Mouse (Mus musculus) stomach, embryonic 14.5 days (tissue): ENCODE results near the gene Slc3a2. TPM values are rescaled to one million over a fixed set of nuclear protein-coding genes. Genes with fewer than 3 reads are reported as not detected.
"Not testable (repeated sequence)": the region's sequence is repeated elsewhere in the genome, so short reads cannot be mapped to it uniquely, and the experiment has no call there.

ENCODE experiments used
- ATAC-seq: fragments of 200-750 bp; cut with Nextera tagmentation; 2 replicates; pipeline ENCODE4 v1.8.0; 2017; ENCODE audit warnings: low read depth, moderate TSS enrichment; ENCODE audit not compliant: insufficient number of reproducible peaks, insufficient read depth, low FRiP score
- H3K27ac ChIP-seq: fragments of 300-500 bp; sonication (generic); 2 replicates; pipeline ENCODE4 v1.5.1; 2014; ENCODE audit warnings: mild to moderate bottlenecking, low read length, moderate library complexity, mixed read lengths
- H3K27me3 ChIP-seq: fragments of 300-500 bp; sonication (generic); 2 replicates; pipeline ENCODE4 v1.6.1; 2014; ENCODE audit warnings: low read length, control low read depth, mixed read lengths; ENCODE audit not compliant: control insufficient read depth, insufficient read depth
- H3K36me3 ChIP-seq: fragments of 300-500 bp; sonication (generic); 2 replicates; pipeline ENCODE4 v1.6.1; 2014; ENCODE audit warnings: mild to moderate bottlenecking, control low read depth, low read length, moderate library complexity, mixed read lengths; ENCODE audit not compliant: control insufficient read depth, insufficient read depth
- H3K4me1 ChIP-seq: fragments of 300-500 bp; sonication (generic); 2 replicates; pipeline ENCODE4 v1.6.1; 2014; ENCODE audit warnings: low read length, control low read depth, mixed read lengths; ENCODE audit not compliant: control insufficient read depth, insufficient read depth
- H3K4me2 ChIP-seq: fragments of 300-500 bp; sonication (generic); replicated peaks from 2 replicates; pipeline ENCODE4 v1.6.1; 2014; ENCODE audit warnings: low read depth, low read length, control low read depth
- H3K4me3 ChIP-seq: fragments of 300-500 bp; sonication (generic); 2 replicates; pipeline ENCODE4 v1.5.1; 2014; ENCODE audit warnings: low read depth, low read length, control low read depth
- H3K9ac ChIP-seq: fragments of 300-500 bp; sonication (generic); replicated peaks from 2 replicates; pipeline ENCODE4 v1.6.1; 2014; ENCODE audit warnings: low read depth, mild to moderate bottlenecking, control low read depth, low read length, moderate library complexity, mixed read lengths
- H3K9me3 ChIP-seq: fragments of 300-500 bp; sonication (generic); 2 replicates; pipeline ENCODE4 v1.6.1; 2016; ENCODE audit warnings: low read depth, low read length, control low read depth; ENCODE audit not compliant: control insufficient read depth
- WGBS: fragments of 180-500 bp; shearing (Covaris S2); extraction: QIAGEN DNeasy Blood & Tissue Kit; methylation state at CpG from one replicate; pipeline ENCODE4 v1.1.7; 2014; 5-methylcytosine and 5-hydroxymethylcytosine counted together
- polyA plus RNA-seq: library from polyadenylated mRNA; unstranded; fragments of >200 nt; fragmentation: Nextera tagmentation; extraction: Ambion mirVana; gene quantifications from 2 replicates; pipeline ENCODE4 v1.2.1, GENCODE M21; 2014

Slc3a2 gene
- polyA plus RNA-seq, 1 experiment from 2014 or later, result 80.8 TPM

- Histone ChIP-seq H3K4me3 (peak overlapping the region; percentile 88), H3K36me3 (peaks cover 26% of the 10 kb centered on the region), H3K4me2 (peak overlapping the region; percentile 87), H3K4me1 (peaks cover 10% of the 10 kb centered on the region), H3K9me3 (no peaks in the 10 kb centered on the region; the same call in 1 of the 2 replicates), H3K27me3 (no peaks in the 10 kb centered on the region), H3K9ac (peak overlapping the region; percentile 80), H3K27ac (peak overlapping the region; percentile 52; the same call in 1 of the 2 replicates)
- WGBS, result 3% methylated on average over 11 of the region's 11 CpGs
- ATAC-seq, result no peak; the same call in 1 of the 2 replicates
These were observed 12.9 kb upstream of the Slc3a2 start for GRCm38 (mm10) chr19:8736160-8736467.

GRCm38 (mm10) chr19:8735389-8736159, 12.4 kb upstream of the Slc3a2 start, which contains the start of gene Wdr74:
Wdr74 (plus strand) TSS chr19:8735827.
- H3K36me3 ChIP-seq, result peaks cover 24% of the 10 kb centered on the region
- no peaks in the 10 kb centered on the region; the same call in 1 of the 2 replicates for H3K9me3 ChIP-seq
- peak; percentile 91 for ATAC-seq
- H3K9ac ChIP-seq, result peak within 1 kb of the TSS; percentile 80
- H3K4me2 ChIP-seq, result peak within 1 kb of the TSS; percentile 87
- WGBS, result under 1% methylated on average over 32 of the region's 32 CpGs
- H3K4me3 ChIP-seq, result peak within 1 kb of the TSS; percentile 88
- no peaks in the 10 kb centered on the region for H3K27me3 ChIP-seq
- peaks cover 6% of the 10 kb centered on the region for H3K4me1 ChIP-seq
- H3K27ac ChIP-seq, result peak within 1 kb of the TSS; percentile 52; the same call in 1 of the 2 replicates

- Histone ChIP-seq H3K9ac (no peak overlapping the region), H3K4me2 (no peak overlapping the region), H3K27ac (no peak overlapping the region), H3K27me3 (no peaks in the 10 kb centered on the region), H3K9me3 (no peaks in the 10 kb centered on the region; the same call in 1 of the 2 replicates), H3K36me3 (peaks cover 17% of the 10 kb centered on the region), H3K4me3 (no peak overlapping the region), H3K4me1 (0 out of 2 replicates have a peak, but pooled peaks cover 2% of the 10 kb centered on the region)
- 75% methylated on average over 3 of the region's 3 CpGs for WGBS
- no peak for ATAC-seq
These were observed 11.2 kb upstream of the Slc3a2 start for GRCm38 (mm10) chr19:8734334-8734733.

- not testable (repeated sequence) for H3K9me3 ChIP-seq, H3K4me2 ChIP-seq, H3K9ac ChIP-seq, ATAC-seq, H3K27me3 ChIP-seq, H3K27ac ChIP-seq, H3K4me1 ChIP-seq, H3K4me3 ChIP-seq
- 43% methylated on average over 3 of the region's 3 CpGs for WGBS
- H3K36me3 ChIP-seq, result peaks cover 28% of the 10 kb centered on the region
These were observed 5.3 kb upstream of the Slc3a2 start for GRCm38 (mm10) chr19:8728335-8729099.

GRCm38 (mm10) chr19:8727495-8728114, 4.4 kb upstream of the Slc3a2 start:
- no peak for ATAC-seq
- Histone ChIP-seq H3K27ac (no peak overlapping the region), H3K9ac (no peak overlapping the region), H3K4me3 (no peak overlapping the region), H3K36me3 (peaks cover 28% of the 10 kb centered on the region), H3K9me3 (no peaks in the 10 kb centered on the region), H3K27me3 (no peaks in the 10 kb centered on the region), H3K4me2 (no peak overlapping the region), H3K4me1 (peaks cover 9% of the 10 kb centered on the region; the same call in 1 of the 2 replicates)
- WGBS, result 16% methylated on average over 5 of the region's 5 CpGs

- no peak overlapping the region; the same call in 1 of the 2 replicates for H3K4me3 ChIP-seq
- no peak overlapping the region for H3K27ac ChIP-seq
- no peak overlapping the region for H3K4me2 ChIP-seq
These were observed 3.6 kb upstream of the Slc3a2 start for GRCm38 (mm10) chr19:8726609-8727390.

GRCm38 (mm10) chr19:8725081-8725613, 2.0 kb upstream of the Slc3a2 start:
- 40% methylated on average over 4 of the region's 4 CpGs for WGBS
- H3K27ac ChIP-seq, result peak overlapping the region; percentile 7; the same call in 1 of the 2 replicates
- peaks cover 14% of the 10 kb centered on the region; the same call in 1 of the 2 replicates for H3K4me1 ChIP-seq
- no peak for ATAC-seq
- H3K27me3 ChIP-seq, result no peaks in the 10 kb centered on the region
- peak overlapping the region; percentile 87 for H3K4me2 ChIP-seq
- H3K9me3 ChIP-seq, result no peaks in the 10 kb centered on the region
- peaks cover 28% of the 10 kb centered on the region for H3K36me3 ChIP-seq
- peak overlapping the region; percentile 65 for H3K4me3 ChIP-seq
- peak overlapping the region; percentile 93 for H3K9ac ChIP-seq

More at GRCm38 (mm10) chr19:8726609-8727390, 3.6 kb upstream of the Slc3a2 start:
- no peaks in the 10 kb centered on the region for H3K9me3 ChIP-seq
- no peaks in the 10 kb centered on the region for H3K27me3 ChIP-seq
- 36% methylated on average over 3 of the region's 3 CpGs for WGBS
- H3K36me3 ChIP-seq, result peaks cover 28% of the 10 kb centered on the region
- H3K4me1 ChIP-seq, result peaks cover 14% of the 10 kb centered on the region; the same call in 1 of the 2 replicates
- no peak overlapping the region for H3K9ac ChIP-seq
- ATAC-seq, result no peak
